Mouse (Mus musculus) brain, embryonic 14.5 days (tissue): Measurements from ENCODE around the gene Trim26.

Experiments
- CTCF ChIP-seq: fragments of 200-500 bp; IDR thresholded peaks from 2 replicates; pipeline ENCODE4 v1.5.1; 2012; ENCODE audit warnings: inconsistent platforms, mild to moderate bottlenecking, moderate library complexity, borderline replicate concordance; ENCODE audit not compliant: insufficient read depth, insufficient read length; ENCODE audit errors: extremely low read depth
- POLR2A ChIP-seq: fragments of 200-500 bp; IDR thresholded peaks from 2 replicates; pipeline ENCODE4 v1.6.1; 2012; ENCODE audit warnings: mild to moderate bottlenecking, inconsistent platforms, borderline replicate concordance; ENCODE audit not compliant: poor library complexity, insufficient read depth, insufficient read length, severe bottlenecking; ENCODE audit errors: extremely low read depth

DNA sequence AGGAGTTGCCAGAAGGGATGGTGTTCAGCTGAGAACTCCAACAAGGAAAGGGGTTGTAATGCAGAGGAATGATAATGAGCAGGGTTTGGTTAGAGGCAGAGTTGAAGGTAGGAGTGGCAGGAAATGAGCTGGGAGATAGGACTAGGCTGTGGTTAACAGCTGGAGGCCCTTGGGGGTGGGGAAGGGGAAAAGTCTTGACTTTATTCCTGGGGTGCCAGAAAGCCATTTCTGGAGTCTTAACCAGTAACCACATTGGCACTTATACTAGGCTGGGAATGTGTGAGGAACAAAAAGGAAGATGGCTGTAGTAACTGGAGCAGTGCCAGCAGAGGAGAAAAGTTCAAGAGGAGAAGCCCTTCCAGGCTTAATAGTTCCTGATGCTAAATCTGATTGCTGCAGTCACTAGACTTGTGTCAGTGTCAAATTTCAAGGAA, 7.4 kb downstream of the Trim26 start:
- TF ChIP-seq CTCF (no peak), POLR2A (no peak)
